Mouse (Mus musculus) retina, postnatal 7 days (tissue): Measurements from ENCODE around the gene Sh2d4b.

Experiments used
- DNase-seq: peaks from one replicate; pipeline ENCODE4 v3.0.0-alpha.2; 2012; ENCODE audit warnings: low read depth, low spot score

Gene Sh2d4b

DNA sequence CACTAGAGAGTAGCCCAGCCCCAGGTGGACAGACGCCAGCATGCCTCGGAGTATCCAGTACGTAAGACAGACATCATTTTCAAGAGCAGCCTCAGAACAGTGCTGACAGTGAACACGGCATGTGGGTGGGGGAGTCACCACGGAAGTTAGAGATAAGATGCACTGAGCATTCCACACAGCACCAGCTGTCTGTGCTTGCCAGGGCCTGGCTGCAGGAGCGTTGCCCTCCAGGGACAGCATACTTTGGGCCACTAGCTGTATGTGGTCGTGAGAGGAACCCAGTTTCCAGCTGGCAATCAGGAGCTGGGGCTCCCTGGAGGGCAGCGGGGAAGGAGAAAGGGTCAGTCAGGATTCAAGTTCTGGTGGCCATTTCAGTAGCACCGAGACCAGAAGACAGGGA, 13.7 kb upstream of the Sh2d4b start:
- DNase-seq: no peak

DNA sequence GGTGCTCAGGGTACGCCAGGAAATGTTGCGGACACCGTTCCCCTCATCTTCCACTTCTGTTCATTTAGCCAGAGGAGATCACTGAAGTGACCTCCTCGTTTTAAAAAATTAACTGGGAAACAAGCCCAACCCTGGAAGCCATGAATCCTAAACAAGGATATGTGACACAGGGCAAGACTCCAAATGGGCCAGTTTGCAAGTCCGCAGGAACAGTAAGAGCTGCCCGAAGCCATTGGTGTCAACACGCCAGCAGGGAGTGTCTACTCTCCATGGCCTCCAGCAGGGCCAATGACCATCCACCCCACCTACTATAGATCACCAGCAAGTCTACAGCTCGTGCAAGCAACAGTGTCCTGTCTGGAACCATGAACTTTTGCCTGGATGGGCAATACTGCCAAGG, 12.7 kb upstream of the Sh2d4b start:
- DNase-seq: no peak

DNA sequence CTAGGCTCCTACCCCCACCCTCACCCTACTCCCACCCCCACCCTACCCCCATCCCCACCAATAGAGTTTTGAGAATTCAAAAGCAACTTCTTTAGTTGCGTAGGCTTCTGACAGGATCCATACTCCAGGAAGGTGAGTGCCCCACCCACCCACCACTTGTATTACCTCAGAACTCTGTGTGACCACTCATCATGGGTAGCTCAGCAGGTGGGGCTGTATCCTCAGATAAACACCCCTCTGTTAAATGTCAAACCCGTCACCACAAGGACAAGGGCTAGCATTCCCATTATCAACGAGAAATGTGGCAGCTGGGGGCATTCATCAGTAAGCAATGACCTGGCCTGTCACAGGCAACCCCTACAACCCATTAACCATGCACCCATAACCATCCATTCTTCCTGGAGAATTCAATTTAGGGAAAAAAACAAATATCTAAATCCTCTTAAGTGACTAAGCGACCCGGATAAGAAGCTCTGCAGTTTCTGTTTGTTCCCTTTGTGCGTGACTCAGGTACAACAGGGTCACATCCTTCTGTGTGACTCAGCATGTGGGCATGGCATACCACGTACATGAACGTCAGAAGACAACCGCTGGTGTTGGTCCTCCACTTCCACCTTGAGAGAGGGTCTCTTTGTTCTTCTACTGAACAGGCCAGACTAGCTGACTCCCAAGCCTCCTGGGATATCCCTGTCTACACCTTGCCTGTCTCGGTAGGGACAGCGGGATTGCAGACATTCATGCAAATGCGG, 9.4 kb upstream of the Sh2d4b start:
- no peak for DNase-seq

DNA sequence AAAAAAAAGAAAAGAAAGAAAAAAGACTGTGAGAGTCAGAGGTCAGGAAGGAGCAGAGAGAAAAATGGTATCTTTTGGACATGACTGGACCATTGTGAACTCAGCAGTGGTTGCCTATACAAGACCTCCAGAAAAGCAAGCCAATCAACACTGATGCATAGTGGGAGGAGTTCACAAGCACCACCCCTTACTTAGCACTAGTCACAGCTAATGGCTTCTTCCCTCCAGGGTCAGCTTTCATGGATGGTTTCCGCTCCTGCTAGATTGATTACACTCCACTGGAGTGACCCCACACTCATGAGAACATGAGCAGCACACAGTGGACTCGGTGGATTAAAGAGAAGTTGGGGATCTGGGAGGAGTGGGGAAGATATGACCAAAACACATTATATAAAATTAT, 7.2 kb upstream of the Sh2d4b start:
- no peak for DNase-seq

DNA sequence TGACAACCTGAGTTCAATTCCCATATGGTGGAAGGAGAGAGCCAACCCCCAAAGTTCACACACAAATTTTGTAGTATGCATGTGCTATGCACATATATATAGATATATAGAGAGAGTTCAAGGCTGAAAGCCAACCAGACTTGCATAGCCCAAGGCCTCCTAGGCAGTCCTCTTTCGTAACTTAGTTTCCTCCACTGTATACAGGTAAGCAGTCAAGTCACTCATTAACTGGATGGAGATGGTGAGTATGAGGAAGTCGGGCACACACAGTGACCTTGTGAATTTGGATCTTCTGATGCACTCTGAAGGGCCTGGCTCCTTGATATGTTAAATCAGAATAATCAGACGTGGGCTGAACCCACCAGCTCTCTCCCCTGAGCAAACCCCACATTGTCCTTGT, 4.8 kb upstream of the Sh2d4b start:
- no peak for DNase-seq

DNA sequence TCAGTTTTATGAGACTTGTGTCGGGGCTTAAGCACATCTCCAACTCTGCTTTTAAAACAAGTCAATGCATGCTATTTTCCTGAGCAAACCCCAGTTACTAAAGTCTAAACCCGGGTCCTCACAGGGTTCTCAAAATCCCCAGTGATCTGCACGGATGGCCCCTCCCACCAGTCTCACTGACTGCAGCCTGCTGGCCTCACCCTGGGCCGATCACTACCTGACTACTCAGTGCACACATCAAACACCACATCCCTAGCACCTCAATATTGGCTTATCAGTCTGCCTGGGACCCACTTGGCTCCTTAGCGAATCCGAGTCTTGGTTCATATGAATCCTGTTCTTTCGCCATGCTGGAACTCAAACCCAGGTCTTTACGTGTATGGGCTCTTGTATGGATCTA, 2.6 kb upstream of the Sh2d4b start:
- no peak for DNase-seq

DNA sequence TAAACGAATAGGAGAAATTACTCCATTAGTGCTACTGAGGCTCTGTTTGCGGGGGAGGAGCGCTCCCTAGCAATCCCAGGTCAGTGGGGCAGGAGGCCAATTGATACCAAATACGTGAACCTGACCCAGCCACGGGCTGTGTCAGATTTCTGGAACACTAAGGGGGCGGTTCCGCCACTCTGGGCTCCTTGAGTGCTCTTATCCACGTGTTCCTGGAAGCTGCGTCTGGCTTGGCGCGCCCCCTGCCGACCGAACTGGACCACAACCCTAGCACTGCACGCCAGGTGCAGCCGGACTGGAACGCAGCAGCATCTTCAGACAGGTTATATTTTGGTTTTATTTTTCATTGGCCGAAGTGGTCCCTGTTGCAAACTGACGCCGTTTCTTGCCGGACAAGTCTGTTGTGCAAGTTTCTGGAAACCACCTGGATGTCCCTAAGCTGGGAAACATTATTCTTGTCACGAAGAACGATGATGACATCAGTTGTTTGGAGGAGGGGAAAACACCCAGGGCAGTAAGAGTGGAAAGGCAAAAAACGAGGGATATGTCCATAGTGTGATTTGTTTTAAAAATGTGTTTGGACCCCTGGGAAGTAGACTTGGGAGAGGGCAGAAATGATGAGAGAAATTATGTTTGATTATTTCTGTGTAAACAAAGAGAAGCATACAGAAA, 1.6 kb upstream of the Sh2d4b start:
- peak; percentile 57 for DNase-seq

DNA sequence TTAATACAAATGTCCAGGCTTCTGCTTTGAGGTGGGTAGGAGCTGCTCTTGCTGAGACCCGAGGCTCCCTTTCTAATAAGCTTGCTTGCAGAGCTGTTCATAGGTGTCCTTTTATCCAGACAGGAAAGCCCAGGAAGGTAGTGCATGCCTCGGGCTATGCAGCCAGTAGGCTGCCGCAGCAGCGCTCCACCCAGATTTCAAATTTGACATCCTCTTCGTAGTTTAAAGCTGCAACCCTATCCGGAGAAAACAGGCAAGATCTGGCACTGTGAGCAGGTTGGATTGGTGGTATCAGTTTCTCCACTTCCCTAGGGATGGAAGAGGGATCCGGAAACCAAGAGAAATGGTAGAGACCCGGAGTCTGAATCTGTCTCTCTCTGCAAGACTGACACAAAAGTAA, 818 bp upstream of the Sh2d4b start:
- no peak for DNase-seq

DNA sequence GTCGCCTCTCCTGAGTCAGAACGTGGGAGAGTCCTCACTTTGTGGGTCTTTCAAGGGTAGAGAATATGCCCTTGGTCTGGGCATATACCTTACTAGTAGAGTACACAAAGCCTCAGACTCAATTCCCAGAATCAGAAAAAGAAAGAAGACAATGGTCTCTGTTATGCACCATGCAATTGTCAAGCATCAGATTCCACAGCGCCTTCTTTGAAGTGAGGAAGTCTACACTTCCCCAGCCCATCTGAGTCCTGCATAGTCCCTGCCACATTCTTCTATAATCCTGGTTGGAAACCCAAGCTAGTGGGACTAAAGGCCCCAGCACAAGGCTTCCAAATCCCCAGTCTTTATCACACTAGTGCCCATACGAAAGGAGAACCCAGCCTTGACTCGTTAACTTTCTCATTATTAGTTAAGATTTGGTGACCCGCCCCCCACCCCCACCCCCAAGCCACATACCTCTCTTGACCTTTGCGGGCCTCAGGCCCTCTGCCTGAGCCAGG, 690 bp downstream of the Sh2d4b start:
- DNase-seq: no peak

DNA sequence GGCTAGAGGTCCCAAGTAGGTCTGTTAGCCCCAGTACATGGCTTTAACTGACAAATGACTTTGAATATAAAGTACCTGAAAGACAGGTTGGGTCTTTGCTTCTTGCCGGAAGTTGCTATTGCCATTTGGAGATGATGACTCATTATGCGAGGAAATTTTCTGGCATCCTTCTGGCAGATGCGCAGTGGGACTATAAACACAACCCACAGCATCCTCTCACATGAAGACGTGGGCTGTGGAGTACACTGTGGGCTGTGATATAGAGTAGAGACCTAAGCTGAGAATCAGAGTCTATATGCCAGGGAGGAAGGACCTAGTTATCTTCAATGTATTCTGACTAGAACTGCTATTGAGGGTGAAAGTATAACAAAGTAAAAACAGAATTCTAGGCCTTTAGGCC, 1.6 kb downstream of the Sh2d4b start:
- no peak for DNase-seq

DNA sequence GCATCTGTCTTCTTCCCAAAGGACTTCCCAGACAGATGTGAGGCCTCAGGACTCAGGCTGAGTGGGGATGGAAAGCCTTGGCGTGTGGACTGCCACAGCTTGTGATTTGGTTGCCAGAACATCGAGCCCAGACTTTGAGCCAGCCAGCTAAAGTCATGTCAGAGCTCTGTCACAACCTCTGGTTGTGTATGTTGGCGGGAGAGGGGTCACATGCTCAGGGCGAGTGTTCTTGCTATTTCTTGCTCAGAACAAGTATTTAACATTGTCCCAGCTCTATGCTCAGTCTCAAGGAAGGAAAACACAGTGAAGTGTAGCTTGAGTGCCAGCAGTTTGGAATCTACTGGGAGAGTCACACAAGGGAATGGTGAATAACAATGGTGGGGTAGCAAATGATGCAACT, 3.4 kb downstream of the Sh2d4b start:
- no peak for DNase-seq

DNA sequence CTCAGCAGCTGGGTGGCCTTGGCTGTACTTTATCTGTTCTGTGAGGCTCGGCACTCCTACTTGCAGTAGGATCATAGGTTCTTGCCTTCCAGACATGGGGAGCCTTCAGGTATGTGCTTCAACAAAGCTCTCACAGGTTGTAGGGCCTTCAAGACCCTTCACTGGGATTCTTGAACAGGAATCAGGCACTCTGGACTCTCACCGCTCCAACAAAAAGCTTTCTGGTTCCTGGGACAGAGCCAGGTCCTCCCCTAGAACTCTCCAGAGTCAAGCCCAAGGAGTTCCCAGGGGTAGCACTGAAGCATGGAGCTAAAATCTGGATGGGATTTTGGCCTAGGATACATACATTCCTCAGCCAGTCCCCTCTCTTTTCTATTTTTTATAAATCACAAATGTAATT, 3.9 kb downstream of the Sh2d4b start:
- DNase-seq: no peak

DNA sequence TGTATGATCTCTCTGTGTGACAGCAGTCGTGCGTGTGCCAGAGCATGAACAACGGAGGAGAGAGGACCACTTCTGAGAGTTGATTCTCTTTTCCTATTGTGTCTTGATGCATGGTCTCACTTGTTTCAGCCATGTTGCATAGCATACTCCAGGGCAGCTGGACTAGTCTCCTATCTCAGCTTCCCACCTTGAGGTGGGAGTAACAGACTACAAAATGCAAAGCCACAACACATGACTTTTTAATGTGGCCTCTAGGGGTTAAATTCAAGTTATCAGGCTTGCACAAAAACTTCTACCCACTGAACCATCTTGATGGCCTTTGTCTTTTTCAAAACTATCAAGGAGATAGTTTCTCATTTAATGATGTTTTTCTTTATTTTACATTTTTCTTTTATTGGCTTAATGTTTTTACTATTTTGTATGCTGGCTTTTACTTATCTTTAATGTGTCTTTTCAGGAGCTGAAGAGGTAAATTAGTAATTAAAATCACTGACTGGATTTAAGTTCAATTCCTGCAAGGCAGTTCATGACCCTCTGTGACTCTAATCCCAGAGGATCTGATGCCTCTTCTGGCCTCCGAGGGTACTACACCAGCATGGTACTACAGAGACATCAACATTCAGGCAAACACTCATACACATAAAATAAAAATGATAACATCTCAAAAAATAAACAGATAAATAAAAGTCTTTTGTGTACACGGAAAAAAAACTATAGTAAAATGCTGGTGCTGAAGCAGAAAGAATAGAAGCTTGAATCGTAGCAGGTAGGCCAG, 6.5 kb downstream of the Sh2d4b start:
- no peak for DNase-seq

DNA sequence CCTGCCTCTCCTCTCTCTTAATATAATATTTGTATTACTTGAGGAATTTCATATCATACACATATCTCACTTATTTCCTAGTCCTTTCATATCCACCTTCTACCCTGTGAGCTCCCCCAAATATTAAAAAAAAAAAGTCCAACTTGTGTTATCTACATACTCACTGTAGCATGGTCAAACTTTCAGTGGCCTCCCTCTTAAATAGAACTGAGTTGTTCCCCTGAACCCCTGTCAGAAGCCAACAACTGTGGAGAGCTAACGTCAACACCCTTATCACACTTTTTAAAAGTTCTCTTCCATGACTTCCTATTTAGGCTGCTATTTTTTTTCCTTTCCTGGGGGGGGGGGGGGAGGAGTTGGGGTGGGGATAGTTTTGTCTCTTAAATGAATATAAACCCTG, 7.3 kb downstream of the Sh2d4b start:
- no peak for DNase-seq

DNA sequence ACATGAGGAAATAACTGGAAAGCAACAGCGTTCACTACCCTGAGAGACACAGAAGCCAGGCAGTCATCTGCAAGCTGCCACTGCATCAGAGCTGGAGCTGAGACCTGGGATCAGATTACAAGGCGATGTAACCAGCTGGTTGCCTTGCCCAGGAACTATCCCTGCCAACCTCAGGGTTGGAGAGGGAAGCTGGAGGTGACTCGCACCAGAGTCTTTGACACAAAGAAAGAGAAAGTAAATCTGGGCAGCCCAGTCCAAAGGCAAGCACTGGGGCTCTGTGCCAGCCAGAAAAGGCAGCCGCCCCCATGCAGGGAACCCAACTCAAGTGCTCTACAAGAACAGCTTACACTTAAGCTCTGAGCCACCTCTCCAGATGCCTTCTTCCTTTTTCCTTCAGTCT, 7.8 kb downstream of the Sh2d4b start:
- no peak for DNase-seq

DNA sequence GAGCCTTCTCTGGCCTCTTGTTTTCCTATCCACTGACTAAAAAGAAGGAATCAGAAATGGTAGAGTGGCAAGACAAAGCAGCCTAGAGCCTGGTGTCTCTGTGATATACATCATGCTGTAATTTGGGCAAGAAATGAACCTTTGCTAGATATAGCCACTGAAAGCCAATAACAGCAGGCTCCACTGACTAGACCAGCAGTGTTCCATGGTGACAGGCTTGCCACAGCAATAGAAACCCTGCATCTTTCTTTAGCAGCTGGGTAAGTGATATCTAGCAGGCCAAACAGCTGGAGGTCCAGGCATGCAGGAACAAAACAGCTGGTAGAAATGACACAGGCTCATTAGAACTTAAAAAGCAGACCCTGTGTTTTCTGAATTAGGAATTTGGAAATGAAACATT, 18.5 kb downstream of the Sh2d4b start:
- no peak for DNase-seq

DNA sequence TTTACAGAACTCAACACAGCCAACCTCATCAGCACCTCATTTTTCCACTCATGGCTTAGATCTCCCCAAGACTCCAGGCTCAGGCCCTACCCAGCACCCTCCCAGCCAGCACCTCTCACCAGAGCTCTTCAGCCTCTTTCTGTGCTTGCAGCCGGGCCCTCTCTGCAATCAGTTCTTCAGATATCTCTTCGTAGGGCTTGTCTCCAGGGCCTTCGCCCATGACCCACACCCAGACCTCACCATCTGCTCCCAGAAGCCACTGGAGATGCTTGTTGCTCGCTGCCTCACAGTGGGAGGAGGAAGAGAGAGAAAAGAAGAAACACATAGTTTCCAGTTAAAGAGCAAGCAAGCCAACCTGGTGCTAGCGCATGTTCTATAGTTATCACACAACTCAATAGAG, 19.1 kb downstream of the Sh2d4b start:
- DNase-seq: no peak

DNA sequence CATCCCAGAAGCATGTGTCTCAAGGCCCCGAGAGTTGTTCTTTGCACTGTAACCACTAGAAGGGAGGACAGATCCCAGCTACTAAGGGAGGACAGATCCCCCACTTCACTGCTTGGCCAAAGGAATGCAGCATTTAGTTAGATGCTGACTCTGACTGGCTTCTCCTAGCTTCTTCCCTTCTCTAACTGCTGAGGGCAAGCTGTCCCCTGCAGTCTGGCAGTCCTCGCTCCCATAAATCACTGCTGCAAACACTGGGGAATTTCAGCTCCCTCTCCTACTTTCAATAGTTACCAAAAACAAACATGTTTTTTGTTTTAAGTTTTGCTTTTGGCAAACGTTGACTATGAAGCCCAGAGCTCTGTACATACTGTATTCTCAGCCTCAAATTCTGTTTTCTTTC, 22.5 kb downstream of the Sh2d4b start:
- no peak for DNase-seq

DNA sequence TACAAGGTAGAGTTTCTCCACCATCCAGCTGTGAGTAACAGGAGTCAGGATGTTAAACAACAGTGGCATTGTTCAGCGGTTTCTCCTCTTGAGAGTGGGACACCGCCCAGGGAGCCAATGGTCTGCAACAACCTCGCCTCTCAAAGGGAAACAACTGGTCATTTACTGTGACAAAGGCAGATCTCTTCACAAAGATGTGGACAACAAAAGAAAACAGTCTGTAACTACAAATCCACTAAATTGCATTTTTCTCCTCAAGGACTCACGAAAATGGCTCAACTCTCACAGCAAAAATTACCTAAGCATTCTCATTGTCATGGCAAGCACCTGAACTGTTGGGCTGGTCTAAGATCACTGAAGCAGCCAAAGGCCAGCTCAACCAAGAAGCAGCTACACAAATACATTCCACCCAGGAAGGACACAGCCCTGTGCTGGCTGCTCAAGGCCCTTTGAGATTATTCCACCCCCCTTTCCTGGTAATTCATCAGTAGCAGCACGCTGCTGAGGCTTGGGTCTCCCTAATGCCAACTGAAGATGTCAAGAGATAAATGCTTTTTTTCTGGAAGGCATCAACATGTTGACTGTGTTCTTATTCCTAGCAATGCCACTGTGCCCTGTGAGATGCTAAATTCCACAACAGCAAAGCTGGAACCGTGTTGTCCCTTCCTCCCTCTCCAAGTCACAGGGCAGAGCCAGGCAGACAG, 28.1 kb downstream of the Sh2d4b start:
- no peak for DNase-seq

DNA sequence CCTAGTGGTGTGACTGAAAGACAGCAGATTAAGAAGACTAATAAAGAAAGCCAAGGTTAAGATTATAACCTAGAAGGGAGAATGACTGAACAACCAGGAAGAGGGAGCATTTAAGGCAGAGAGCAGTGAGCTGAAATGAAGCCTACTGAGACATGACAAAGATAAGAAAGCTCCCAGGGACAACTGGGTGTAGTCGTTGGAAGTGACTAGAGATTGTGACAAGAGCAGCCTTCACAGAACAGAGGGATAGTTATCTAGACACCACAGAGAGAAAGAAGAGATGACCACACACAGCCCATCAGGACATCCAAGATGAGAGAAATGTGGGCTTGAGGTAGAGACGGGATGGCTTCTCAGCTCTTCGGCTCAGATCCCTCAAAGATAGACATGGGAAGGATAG, 29.4 kb downstream of the Sh2d4b start:
- DNase-seq: no peak

DNA sequence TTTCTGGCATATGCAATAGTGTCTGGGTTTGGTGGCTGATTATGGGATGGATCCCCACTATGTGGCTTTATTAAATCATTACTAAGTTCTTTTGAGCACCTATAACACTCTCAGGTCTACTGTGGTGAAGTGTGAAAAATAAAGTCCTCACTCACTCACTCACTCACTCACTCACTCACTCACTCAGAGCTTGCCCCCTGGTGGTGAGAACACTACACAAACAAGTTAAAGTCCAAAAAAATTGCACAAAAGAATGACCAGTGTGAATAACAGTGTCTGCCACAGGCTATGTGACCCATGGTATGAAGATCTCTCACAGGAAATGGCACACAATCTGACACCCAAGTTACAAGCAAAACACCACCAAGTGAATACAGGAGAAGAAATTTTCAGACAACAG, 30.0 kb downstream of the Sh2d4b start:
- no peak for DNase-seq

DNA sequence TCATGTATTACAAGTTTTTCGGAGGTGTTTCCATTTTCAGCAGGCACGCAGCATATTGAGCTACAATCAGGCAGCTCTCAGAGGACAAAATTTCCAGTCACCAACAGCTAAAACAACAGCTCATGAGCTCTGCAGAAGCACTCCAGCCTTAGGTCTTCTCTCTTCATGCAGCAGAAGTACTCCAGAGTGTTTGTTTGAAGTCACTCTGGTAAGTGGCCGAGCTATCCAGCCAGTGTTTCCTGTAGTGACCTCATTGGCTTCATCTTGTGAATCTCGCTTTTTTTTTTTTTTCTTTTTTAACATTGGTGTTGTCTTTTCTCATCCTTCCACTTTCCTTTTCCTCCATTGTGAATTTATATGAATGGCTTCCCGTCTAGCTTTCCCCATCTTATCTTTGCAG, 40.1 kb downstream of the Sh2d4b start:
- no peak for DNase-seq
